Mouse (Mus musculus): ENCODE results near the gene Ptprd. TPM values are rescaled to one million over a fixed set of nuclear protein-coding genes. Genes with fewer than 3 reads are reported as not detected.
A peak's percentile ranks its signal among the peaks of the same experiment; 100 is the strongest.

Ptprd gene
- polyA plus RNA-seq, 2 experiments, result 48.6 to 50.4 TPM

DNA sequence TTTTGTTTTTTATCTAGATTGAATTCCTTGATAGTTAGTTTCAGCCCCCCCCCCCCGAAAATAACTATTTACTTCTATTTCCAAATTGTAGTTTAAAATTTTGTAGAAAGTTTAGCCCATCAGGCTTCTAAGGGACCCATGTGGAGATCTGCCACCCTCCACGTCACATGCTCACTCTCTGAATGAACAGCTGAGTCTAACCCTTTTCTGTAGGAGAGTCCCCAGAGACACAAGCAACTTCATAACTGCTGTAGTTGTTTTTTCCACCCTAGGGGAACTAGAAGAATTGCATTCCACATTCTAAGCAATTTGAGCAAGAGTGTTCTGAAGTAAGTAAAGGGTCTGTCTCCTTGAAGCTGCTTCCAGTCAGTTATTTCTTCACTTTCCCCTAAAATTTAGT is 1989.2 kb downstream of the Ptprd start:
- Histone ChIP-seq H3K27ac (replicated peaks; ENCODE audit: low read depth, low read length) (no peak overlapping the region), H3K9ac (ENCODE audit: low read depth, low read length, severe bottlenecking) (no peak overlapping the region), H3K9me3 (ENCODE audit: control insufficient read depth, low read length) (no peaks in the 10 kb centered on the region), H3K36me3 (ENCODE audit: control insufficient read depth, insufficient read depth, low read length) (no peaks in the 10 kb centered on the region; the same call in 1 of the 2 replicates), H3K4me2 (replicated peaks; ENCODE audit: low read depth, low read length, severe bottlenecking) (no peak overlapping the region), H3K4me1 (ENCODE audit: control insufficient read depth, insufficient read depth, low read length) (no peaks in the 10 kb centered on the region), H3K4me3 (replicated peaks; ENCODE audit: low read length) (no peak overlapping the region), H3K27me3 (ENCODE audit: control insufficient read depth, insufficient read depth, low read length) (no peaks in the 10 kb centered on the region)
- WGBS, result 53% methylated on average over 2 of the region's 2 CpGs
- ATAC-seq (ENCODE audit: low FRiP score, low read depth) (no peak), DNase-seq (ENCODE audit: low spot score) (peak; percentile 14)
- no peak for TF ChIP-seq POLR2A (IDR thresholded peaks at IDR 0.05; ENCODE audit: borderline replicate concordance, extremely low read depth, insufficient read depth, insufficient read length)

- no peak for TF ChIP-seq POLR2A (IDR thresholded peaks at IDR 0.05; ENCODE audit: borderline replicate concordance, extremely low read depth, insufficient read depth, insufficient read length)
- no peak for DNase-seq (ENCODE audit: low spot score)
- ATAC-seq (ENCODE audit: low FRiP score, low read depth), result no peak
These were observed 1993.7 kb downstream of the Ptprd start for GRCm38 (mm10) chr4:76218065-76218464.

DNA sequence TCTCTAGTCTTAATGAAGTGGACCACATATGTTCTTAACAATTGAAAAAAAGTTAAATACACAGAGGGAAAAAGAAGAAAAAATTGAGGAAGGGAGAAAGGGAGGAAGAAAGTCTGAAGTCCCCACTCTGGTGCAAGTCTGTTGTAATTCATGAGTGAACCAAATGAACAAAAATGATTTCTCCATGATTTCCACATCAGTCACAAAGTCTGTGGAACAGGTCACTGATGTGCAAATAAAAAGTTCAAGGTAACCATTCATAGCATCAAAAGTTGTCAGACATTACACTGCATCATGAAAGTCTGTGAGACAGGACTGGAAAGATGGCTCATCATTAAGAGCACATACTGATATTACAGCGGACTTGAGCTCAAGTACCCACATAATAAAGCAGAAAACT is 1996.6 kb downstream of the Ptprd start:
- H3K27me3 ChIP-seq (ENCODE audit: control insufficient read depth, insufficient read depth, low read length), result no peaks in the 10 kb centered on the region
- no peak overlapping the region for H3K4me2 ChIP-seq (replicated peaks; ENCODE audit: low read depth, low read length, severe bottlenecking)
- H3K9ac ChIP-seq (ENCODE audit: low read depth, low read length, severe bottlenecking), result no peak overlapping the region
- TF ChIP-seq POLR2A (IDR thresholded peaks at IDR 0.05; ENCODE audit: borderline replicate concordance, extremely low read depth, insufficient read depth, insufficient read length), result no peak
- H3K27ac ChIP-seq (replicated peaks; ENCODE audit: low read depth, low read length), result no peak overlapping the region
- DNase-seq (ENCODE audit: low spot score), result no peak
- no peak for ATAC-seq (ENCODE audit: low FRiP score, low read depth)
- no peaks in the 10 kb centered on the region for H3K9me3 ChIP-seq (ENCODE audit: control insufficient read depth, low read length)
- no peaks in the 10 kb centered on the region for H3K4me1 ChIP-seq (ENCODE audit: control insufficient read depth, insufficient read depth, low read length)
- no peak overlapping the region for H3K4me3 ChIP-seq (replicated peaks; ENCODE audit: low read length)
- WGBS, result 97% methylated on average over 1 of the region's 1 CpGs
- H3K36me3 ChIP-seq (ENCODE audit: control insufficient read depth, insufficient read depth, low read length), result no peaks in the 10 kb centered on the region

More at GRCm38 (mm10) chr4:76218065-76218464, 1993.7 kb downstream of the Ptprd start:
- Histone ChIP-seq H3K36me3 (ENCODE audit: control insufficient read depth, insufficient read depth, low read length) (no peaks in the 10 kb centered on the region), H3K9ac (ENCODE audit: low read depth, low read length, severe bottlenecking) (no peak overlapping the region), H3K27ac (replicated peaks; ENCODE audit: low read depth, low read length) (no peak overlapping the region), H3K4me3 (replicated peaks; ENCODE audit: low read length) (no peak overlapping the region), H3K9me3 (ENCODE audit: control insufficient read depth, low read length) (no peaks in the 10 kb centered on the region), H3K4me2 (replicated peaks; ENCODE audit: low read depth, low read length, severe bottlenecking) (no peak overlapping the region), H3K27me3 (ENCODE audit: control insufficient read depth, insufficient read depth, low read length) (no peaks in the 10 kb centered on the region), H3K4me1 (ENCODE audit: control insufficient read depth, insufficient read depth, low read length) (no peaks in the 10 kb centered on the region)
- 97% methylated on average over 1 of the region's 1 CpGs for WGBS

DNA sequence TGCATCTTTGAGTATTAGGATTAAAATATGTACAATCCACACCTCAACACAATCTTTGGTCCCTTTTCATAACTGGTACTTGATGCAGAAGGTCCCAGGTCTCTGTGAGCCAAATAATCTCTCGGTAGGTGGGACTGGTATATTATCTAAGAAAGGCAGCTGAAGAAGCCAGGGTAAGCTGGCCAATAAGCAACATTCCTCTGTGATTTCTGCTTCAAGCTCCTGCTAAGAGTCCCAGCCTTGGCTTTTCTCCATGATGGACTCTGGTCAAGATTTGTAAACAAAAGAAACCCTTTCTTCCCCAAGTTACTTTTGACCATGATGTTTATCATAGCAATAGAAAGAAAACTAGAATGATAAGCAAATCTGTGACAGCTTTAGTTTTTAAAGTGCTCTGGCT is 2012.4 kb downstream of the Ptprd start:
- WGBS, result 81% methylated on average over 1 of the region's 1 CpGs
- Histone ChIP-seq H3K9me3 (ENCODE audit: control insufficient read depth, low read length) (no peaks in the 10 kb centered on the region), H3K9ac (ENCODE audit: low read depth, low read length, severe bottlenecking) (no peak overlapping the region), H3K4me3 (replicated peaks; ENCODE audit: low read length) (no peak overlapping the region), H3K36me3 (ENCODE audit: control insufficient read depth, insufficient read depth, low read length) (no peaks in the 10 kb centered on the region), H3K4me1 (ENCODE audit: control insufficient read depth, insufficient read depth, low read length) (no peaks in the 10 kb centered on the region), H3K4me2 (replicated peaks; ENCODE audit: low read depth, low read length, severe bottlenecking) (no peak overlapping the region), H3K27ac (replicated peaks; ENCODE audit: low read depth, low read length) (no peak overlapping the region), H3K27me3 (ENCODE audit: control insufficient read depth, insufficient read depth, low read length) (no peaks in the 10 kb centered on the region)
- TF ChIP-seq POLR2A (IDR thresholded peaks at IDR 0.05; ENCODE audit: borderline replicate concordance, extremely low read depth, insufficient read depth, insufficient read length), result no peak
- DNase-seq (ENCODE audit: low spot score) (no peak), ATAC-seq (ENCODE audit: low FRiP score, low read depth) (no peak)

DNA sequence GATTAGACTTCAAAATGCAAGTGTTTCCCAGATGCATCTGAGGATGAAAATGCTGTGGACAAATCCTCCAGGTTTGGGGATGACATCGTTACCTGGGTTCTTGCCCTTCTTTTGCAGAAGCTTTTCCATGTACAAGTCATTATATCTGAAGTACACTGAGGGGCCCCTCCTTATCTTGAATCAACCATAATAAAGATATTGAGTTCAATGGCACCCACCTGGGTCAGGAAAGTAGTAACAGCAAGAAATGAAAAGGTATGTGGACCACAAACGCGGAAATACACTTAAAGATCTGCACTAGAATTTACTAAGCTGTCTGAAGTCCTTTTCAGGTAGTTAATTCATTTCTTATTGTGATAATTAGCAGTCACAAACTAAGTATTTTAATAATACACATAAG is 2017.0 kb downstream of the Ptprd start:
- 90% methylated on average over 3 of the region's 3 CpGs for WGBS
- ATAC-seq (ENCODE audit: low FRiP score, low read depth) (no peak), DNase-seq (ENCODE audit: low spot score) (no peak)

DNA sequence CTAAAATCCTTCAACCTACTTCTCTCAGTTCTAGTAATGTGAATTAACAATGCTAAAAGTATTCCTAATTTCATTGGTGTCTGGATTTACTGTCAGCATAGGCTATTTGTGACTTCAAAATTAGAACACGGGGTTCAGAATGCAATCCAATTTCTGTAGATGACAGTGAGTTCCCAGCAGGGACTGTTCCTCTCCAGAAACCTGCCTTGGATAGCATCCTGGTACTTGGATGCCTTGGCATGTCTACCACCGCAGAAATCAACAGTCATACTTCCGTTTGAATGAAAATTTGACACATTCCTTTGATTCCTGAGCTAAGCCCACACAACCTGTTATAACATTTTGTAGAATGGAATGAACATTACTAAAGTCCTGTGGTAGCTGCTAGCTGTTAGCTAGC is 2018.3 kb downstream of the Ptprd start:
- Histone ChIP-seq H3K4me1 (ENCODE audit: control insufficient read depth, insufficient read depth, low read length) (no peaks in the 10 kb centered on the region), H3K9me3 (ENCODE audit: control insufficient read depth, low read length) (no peaks in the 10 kb centered on the region), H3K27me3 (ENCODE audit: control insufficient read depth, insufficient read depth, low read length) (no peaks in the 10 kb centered on the region), H3K27ac (replicated peaks; ENCODE audit: low read depth, low read length) (no peak overlapping the region), H3K9ac (ENCODE audit: low read depth, low read length, severe bottlenecking) (no peak overlapping the region), H3K4me2 (replicated peaks; ENCODE audit: low read depth, low read length, severe bottlenecking) (no peak overlapping the region), H3K36me3 (ENCODE audit: control insufficient read depth, insufficient read depth, low read length) (no peaks in the 10 kb centered on the region), H3K4me3 (replicated peaks; ENCODE audit: low read length) (no peak overlapping the region)
- no peak for TF ChIP-seq POLR2A (IDR thresholded peaks at IDR 0.05; ENCODE audit: borderline replicate concordance, extremely low read depth, insufficient read depth, insufficient read length)
- DNase-seq (ENCODE audit: low spot score), result no peak
- ATAC-seq (ENCODE audit: low FRiP score, low read depth), result no peak
- 75% methylated on average over 3 of the region's 3 CpGs for WGBS

More for the DNA sequence above, 2017.0 kb downstream of the Ptprd start:
- TF ChIP-seq POLR2A (IDR thresholded peaks at IDR 0.05; ENCODE audit: borderline replicate concordance, extremely low read depth, insufficient read depth, insufficient read length), result no peak
- H3K4me3 ChIP-seq (replicated peaks; ENCODE audit: low read length), result no peak overlapping the region
- H3K9me3 ChIP-seq (ENCODE audit: control insufficient read depth, low read length), result no peaks in the 10 kb centered on the region
- no peak overlapping the region for H3K27ac ChIP-seq (replicated peaks; ENCODE audit: low read depth, low read length)
- no peaks in the 10 kb centered on the region for H3K4me1 ChIP-seq (ENCODE audit: control insufficient read depth, insufficient read depth, low read length)
- H3K9ac ChIP-seq (ENCODE audit: low read depth, low read length, severe bottlenecking), result no peak overlapping the region
- H3K27me3 ChIP-seq (ENCODE audit: control insufficient read depth, insufficient read depth, low read length), result no peaks in the 10 kb centered on the region
- H3K4me2 ChIP-seq (replicated peaks; ENCODE audit: low read depth, low read length, severe bottlenecking), result no peak overlapping the region
- no peaks in the 10 kb centered on the region for H3K36me3 ChIP-seq (ENCODE audit: control insufficient read depth, insufficient read depth, low read length)
